Mouse (Mus musculus) liver, embryonic 14.5 days (tissue): Measurements from ENCODE around the gene 4632433K11Rik. TPM values are rescaled to one million over a fixed set of nuclear protein-coding genes. Genes with fewer than 3 reads are reported as not detected.

Experiments
- ATAC-seq: fragments of 200-750 bp; cut with Nextera tagmentation; 2 replicates; pipeline ENCODE4 v1.8.0; 2017; ENCODE audit warnings: moderate number of reproducible peaks, mild to moderate bottlenecking, moderate library complexity; ENCODE audit not compliant: insufficient read depth
- DNase-seq, 3 experiments: peaks; one replicate each; pipeline ENCODE4 v3.0.0-alpha.2; 2012 to 2013; ENCODE audit warnings: low read depth in 3 of 3, low spot score in 3 of 3
- H3K27ac ChIP-seq: fragments of 300-500 bp; sonication (generic); 2 replicates; pipeline ENCODE4 v1.5.1; 2014; ENCODE audit warnings: moderate library complexity, mild to moderate bottlenecking, control low read depth, inconsistent platforms
- H3K27me3 ChIP-seq: fragments of 300-500 bp; sonication (generic); 2 replicates; pipeline ENCODE4 v1.6.1; 2014; ENCODE audit warnings: mild to moderate bottlenecking, low read length, moderate library complexity; ENCODE audit not compliant: control insufficient read depth, insufficient read depth
- H3K36me3 ChIP-seq: fragments of 300-500 bp; sonication (generic); replicated peaks from 2 replicates; pipeline ENCODE4 v1.6.1; 2014; ENCODE audit warnings: low read depth; ENCODE audit not compliant: control insufficient read depth, insufficient read depth
- H3K4me1 ChIP-seq, 2 experiments: fragments of 200-500 bp in 1 of 2; fragments of 300-500 bp in 1 of 2; sonication (generic) in 1 of 2; replicated peaks; 2 replicates each; pipeline ENCODE4 v1.6.1; 2012 to 2014; ENCODE audit warnings: antibody characterized with exemption in 1 of 2, inconsistent platforms in 1 of 2, low read length in 1 of 2; ENCODE audit not compliant: control insufficient read depth in 2 of 2, insufficient read depth in 2 of 2
- H3K4me2 ChIP-seq: fragments of 300-500 bp; sonication (generic); 2 replicates; pipeline ENCODE4 v1.6.1; 2014; ENCODE audit warnings: low read depth, mild to moderate bottlenecking, control low read depth, moderate library complexity
- H3K4me3 ChIP-seq, 2 experiments: fragments of 200-500 bp in 1 of 2; fragments of 300-500 bp in 1 of 2; sonication (generic) in 1 of 2; 2 replicates each; pipeline ENCODE4 v1.5.1; 2012 to 2014; ENCODE audit warnings: low read depth in 2 of 2, low read length in 2 of 2, mild to moderate bottlenecking in 2 of 2, control low read depth in 1 of 2, inconsistent platforms in 1 of 2, moderate library complexity in 1 of 2; ENCODE audit not compliant: insufficient read depth in 1 of 2
- H3K9ac ChIP-seq: fragments of 300-500 bp; sonication (generic); replicated peaks from 2 replicates; pipeline ENCODE4 v1.6.1; 2014; ENCODE audit warnings: mild to moderate bottlenecking, control low read depth, moderate library complexity
- H3K9me3 ChIP-seq: fragments of 300-500 bp; sonication (generic); 2 replicates; pipeline ENCODE4 v1.6.1; 2016; ENCODE audit warnings: low read length, mixed read lengths; ENCODE audit not compliant: control insufficient read depth
- CTCF ChIP-seq: IDR thresholded peaks from 2 replicates; pipeline ENCODE4 v1.5.1; 2016; ENCODE audit warnings: antibody characterized with exemption, low read depth, control low read depth
- EP300 ChIP-seq: IDR thresholded peaks from 2 replicates; pipeline ENCODE4 v1.6.1; 2016; ENCODE audit warnings: antibody characterized with exemption, low read depth
- WGBS: fragments of 180-500 bp; shearing (Covaris S2); extraction: QIAGEN DNeasy Blood & Tissue Kit; methylation state at CpG from one replicate; pipeline ENCODE4 v1.1.7; 2014; ENCODE audit not compliant: insufficient replicate concordance; 5-methylcytosine and 5-hydroxymethylcytosine counted together
- polyA plus RNA-seq, 2 experiments: library from polyadenylated mRNA; depleted of rRNA in 1 of 2; stranded (reverse) in 1 of 2; unstranded in 1 of 2; fragments of >200 nt; fragmentation: Nextera tagmentation in 1 of 2; extraction: Ambion mirVana in 1 of 2; gene quantifications; 2 replicates each; pipeline versions ENCODE4 v1.2.1 to v1.2.3; 2012 to 2014

The 4632433K11Rik gene
- polyA plus RNA-seq, 2 experiments, result not detected

GRCm38 (mm10) chr7:5060239-5060731, 26.4 kb downstream of the 4632433K11Rik start:
- ATAC-seq (no peak), DNase-seq (peak; percentile 65 to 68 (median 68))
- Histone ChIP-seq H3K9me3 (no peaks in the 10 kb centered on the region), H3K4me1 (peaks cover 9 to 14% of the 10 kb centered on the region in 2 experiments), H3K36me3 (no peaks in the 10 kb centered on the region; the same call in 1 of the 2 replicates), H3K27me3 (peaks cover 35% of the 10 kb centered on the region), H3K27ac (peak overlapping the region; percentile 93), H3K9ac (peak overlapping the region; percentile 97), H3K4me3 (peak overlapping the region; percentile 96 to 97), H3K4me2 (peak overlapping the region; percentile 100)
- TF ChIP-seq CTCF, result peak; percentile 94
- TF ChIP-seq EP300, result no peak
- WGBS, result 3% methylated on average over 27 of the region's 27 CpGs

GRCm38 (mm10) chr7:5060944-5061773, 27.2 kb downstream of the 4632433K11Rik start:
- TF ChIP-seq CTCF (peak; percentile 92), EP300 (no peak)
- Histone ChIP-seq H3K27ac (peak overlapping the region; percentile 93), H3K27me3 (peaks cover 27% of the 10 kb centered on the region), H3K4me3 (peak overlapping the region; percentile 96 to 97), H3K9me3 (no peaks in the 10 kb centered on the region), H3K4me2 (peak overlapping the region; percentile 100), H3K9ac (peak overlapping the region; percentile 97), H3K36me3 (peaks cover 2% of the 10 kb centered on the region), H3K4me1 (peaks cover 12 to 17% of the 10 kb centered on the region in 2 experiments)
- DNase-seq (peak; percentile 94 to 96 (median 95)), ATAC-seq (peak; percentile 85)
- under 1% methylated on average over 60 of the region's 60 CpGs for WGBS

- peaks cover 19% of the 10 kb centered on the region for H3K27me3 ChIP-seq
- TF ChIP-seq CTCF (no peak), EP300 (no peak)
- peak within 1 kb of the TSS; percentile 97 for H3K9ac ChIP-seq
- WGBS, result under 1% methylated on average over 65 of the region's 65 CpGs
- no peaks in the 10 kb centered on the region for H3K9me3 ChIP-seq
- peak; percentile 77 for ATAC-seq
- H3K36me3 ChIP-seq, result peaks cover 9% of the 10 kb centered on the region
- peak within 1 kb of the TSS; percentile 96 to 97 for H3K4me3 ChIP-seq
- H3K27ac ChIP-seq, result peak within 1 kb of the TSS; percentile 93
- H3K4me1 ChIP-seq, result peaks cover 16 to 17% of the 10 kb centered on the region in 2 experiments
- H3K4me2 ChIP-seq, result peak within 1 kb of the TSS; percentile 100
- DNase-seq, result peak; percentile 78 to 86 (median 83)
Measured at GRCm38 (mm10) chr7:5061774-5062359, 27.9 kb downstream of the 4632433K11Rik start, which contains the start of gene U2af2. U2af2 (plus strand) TSS chr7:5062143.

GRCm38 (mm10) chr7:5062360-5063001, 28.6 kb downstream of the 4632433K11Rik start:
- under 1% methylated on average over 51 of the region's 51 CpGs for WGBS
- H3K4me3 ChIP-seq, result peak overlapping the region; percentile 91 to 96
- H3K36me3 ChIP-seq, result peaks cover 15% of the 10 kb centered on the region
- TF ChIP-seq EP300 (no peak; the same call in 1 of the 2 replicates), CTCF (no peak)
- DNase-seq (peak; percentile 68 to 78 (median 71)), ATAC-seq (peak; percentile 66)
- H3K4me1 ChIP-seq, result peaks cover 17 to 18% of the 10 kb centered on the region in 2 experiments
- H3K9ac ChIP-seq, result peak overlapping the region; percentile 88
- no peaks in the 10 kb centered on the region for H3K9me3 ChIP-seq
- H3K27ac ChIP-seq, result peak overlapping the region; percentile 81
- H3K27me3 ChIP-seq, result peaks cover 13% of the 10 kb centered on the region
- peak overlapping the region; percentile 98 for H3K4me2 ChIP-seq
